Mouse (Mus musculus) spleen, postnatal 14 days (tissue): ENCODE measurements around the gene Slc12a5.

ENCODE experiments used
- DNase-seq, 2 experiments: peaks; one replicate each; pipeline ENCODE4 v3.0.0; 2021 to 2022; ENCODE audit warnings: low spot score in 2 of 2

Slc12a5 gene

DNA sequence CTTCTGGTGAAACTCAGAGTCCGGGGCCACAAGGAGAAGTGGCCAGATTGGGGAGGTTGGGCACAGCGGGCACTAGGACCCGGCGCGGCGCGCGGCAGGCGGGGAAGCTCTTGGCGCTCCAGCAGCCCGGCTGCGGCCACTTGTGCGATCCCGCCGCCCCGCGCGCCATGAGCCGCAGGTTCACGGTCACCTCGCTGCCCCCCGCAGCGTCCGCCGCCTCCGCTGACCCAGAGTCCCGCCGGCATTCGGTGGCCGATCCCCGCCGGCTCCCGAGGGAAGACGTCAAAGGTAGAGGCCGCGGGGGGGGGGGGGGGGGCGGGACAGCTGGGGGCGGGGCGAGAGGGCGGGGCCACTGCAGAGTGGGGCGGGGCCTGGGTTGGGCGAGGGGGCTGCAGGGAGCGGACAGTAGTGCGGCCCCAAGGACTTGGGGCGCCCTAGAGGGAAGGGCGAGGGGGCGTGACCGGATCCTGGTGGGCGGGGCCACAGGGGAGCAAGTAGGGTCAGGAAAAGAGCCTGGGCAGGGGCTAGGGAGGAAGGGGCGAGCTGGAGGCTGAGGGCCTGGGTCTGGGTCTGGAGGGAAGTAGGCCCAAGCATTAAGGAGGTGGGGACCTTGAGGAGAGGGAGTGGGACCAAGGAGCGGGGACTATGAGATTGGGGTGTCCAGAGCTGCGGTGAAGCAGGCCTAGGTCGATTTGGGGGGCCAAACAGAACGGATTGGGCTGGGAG lies at the start of gene Slc12a5:
Slc12a5 (plus strand) TSS at position 87 of the 726 bp plus-strand sequence.
- DNase-seq, result no peak

DNA sequence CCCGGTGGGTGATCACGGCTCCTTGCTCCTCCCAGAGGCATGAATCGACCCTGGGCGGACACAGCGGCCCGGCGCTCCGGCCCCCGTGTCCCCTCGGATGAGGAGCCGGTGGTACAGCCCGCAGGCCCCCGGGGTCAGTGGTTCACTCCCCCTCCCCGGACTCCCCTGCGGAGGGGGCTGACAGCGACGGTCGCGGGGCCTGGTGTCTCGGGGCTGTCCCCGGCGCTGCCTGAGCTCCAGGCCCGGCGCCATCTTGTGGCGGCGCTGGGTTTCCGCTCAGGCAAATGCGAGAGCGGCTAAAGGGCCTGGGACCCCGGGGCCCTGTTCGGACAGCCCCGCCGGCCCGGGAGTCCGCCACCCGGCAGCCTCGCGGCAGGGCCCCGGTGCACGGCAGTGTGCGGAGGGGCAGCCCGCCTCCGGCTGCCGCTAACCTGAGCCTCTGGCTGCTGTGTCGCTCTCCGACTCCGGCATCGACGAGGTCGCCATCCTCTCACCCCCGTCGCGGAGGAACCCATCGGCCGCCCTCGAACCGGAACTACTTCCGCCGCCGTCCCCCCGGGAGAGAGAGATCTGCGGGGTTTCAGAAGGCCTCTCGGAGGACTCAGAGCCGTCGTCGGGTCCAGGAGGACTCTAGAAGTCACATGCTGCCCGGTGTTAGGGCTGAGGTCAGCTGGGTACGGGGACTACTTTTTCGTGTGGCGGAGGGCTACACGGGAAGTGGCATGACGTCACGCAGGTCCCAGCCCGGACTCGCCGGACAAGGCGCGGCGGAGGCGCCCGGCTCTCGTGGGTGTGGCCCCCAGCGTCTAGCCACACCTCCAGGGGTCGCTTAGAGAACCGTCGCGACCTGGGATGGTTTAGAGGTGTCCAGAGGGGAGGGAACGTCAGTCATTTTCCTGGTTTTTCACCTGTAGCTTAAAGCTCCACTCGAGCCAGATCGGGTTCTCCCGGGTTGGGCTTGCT lies 49.2 kb upstream of the Slc12a5 start, which contains the start of gene Zfp335:
Zfp335 (minus strand) TSS at position 672 of the 963 bp plus-strand sequence.
- DNase-seq, result peak; percentile 87 to 89

DNA sequence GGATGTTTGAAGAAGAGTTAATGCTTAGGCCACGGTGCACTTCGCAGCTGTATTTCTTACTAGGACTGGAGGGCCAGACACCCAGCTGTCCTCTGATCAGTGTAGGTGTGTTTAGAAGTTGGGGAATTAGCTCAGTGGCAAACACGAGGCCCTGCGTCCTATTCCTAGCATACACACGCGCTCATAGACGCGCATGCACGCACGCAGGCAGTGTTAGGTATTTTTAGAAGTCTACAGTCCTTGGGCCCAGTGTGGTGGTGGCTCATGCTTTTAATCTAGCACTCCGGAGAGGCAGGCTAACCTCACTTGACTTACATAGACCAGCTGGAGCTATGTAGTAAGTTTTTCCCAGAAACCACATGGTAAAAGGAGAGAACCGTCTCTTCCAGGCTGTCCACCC lies 48.5 kb upstream of the Slc12a5 start:
- no peak for DNase-seq

DNA sequence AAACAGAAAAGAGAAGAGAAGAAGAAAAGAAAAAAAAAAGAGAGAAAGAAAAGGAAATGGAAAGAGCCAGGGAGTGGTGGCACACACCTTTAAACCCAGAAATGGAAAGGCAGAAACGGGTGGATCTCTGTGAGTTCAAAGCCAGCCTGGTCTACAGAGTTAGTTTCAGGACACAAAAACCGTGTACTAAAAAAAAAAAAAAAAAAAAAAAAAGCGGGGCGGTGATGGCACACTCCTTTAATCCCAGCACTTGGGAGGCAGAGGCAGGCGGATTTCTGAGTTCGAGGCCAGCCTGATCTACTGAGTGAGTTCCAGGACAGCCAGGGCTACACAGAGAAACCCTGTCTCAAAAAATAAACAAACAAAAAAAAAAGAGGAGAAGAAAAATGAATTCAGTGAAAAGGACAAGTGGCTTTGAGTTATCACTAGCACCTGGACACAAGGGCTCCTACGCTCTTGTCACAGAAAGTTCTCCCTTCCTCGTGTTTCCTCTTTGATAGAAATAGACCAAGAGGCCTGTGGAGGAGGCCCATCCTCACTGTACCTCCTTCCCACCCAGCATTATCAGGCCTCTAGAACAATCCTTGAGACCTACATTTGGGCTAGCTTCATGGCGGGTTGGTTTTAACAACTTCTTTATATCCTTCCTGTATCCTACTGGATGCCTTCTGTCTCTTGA lies 47.7 kb upstream of the Slc12a5 start:
- DNase-seq, result no peak

DNA sequence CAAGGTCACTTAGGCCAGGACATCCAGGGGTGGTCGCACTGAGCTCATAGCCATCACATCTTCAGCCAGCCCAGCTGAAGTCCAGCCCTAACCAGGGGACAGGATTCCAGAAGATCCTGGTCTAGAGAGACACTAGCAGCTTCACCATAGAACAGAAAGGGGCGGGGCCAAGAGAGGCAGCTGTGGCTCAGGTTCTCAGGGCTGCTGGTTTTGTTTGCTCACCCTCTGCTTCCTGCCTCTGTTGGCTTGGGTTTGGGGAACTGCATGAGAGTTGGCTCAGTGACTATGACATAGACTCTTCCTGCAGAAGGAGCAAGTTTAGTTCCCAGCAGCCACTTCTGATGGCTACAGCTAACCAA lies 47.2 kb upstream of the Slc12a5 start:
- peak; percentile 56 to 69 for DNase-seq

DNA sequence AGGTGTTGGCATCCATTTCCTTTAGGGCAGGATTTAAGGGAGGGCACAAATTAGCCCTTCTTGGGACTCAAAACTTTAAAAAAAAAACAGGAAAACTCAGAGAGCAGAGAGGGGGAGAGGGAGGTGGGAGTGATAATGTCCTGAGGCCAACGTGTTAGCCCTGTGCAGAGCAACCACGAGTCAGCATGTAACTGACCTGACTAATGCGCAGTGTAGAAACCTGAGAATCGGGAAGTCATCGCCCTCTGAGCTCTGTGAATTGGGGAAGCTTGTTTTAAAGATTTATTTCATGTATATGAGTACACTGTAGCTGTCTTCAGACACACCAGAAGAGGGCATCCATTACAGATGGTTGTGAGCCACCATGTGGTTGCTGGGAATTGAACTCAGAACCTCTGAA lies 43.8 kb upstream of the Slc12a5 start:
- DNase-seq, result no peak

DNA sequence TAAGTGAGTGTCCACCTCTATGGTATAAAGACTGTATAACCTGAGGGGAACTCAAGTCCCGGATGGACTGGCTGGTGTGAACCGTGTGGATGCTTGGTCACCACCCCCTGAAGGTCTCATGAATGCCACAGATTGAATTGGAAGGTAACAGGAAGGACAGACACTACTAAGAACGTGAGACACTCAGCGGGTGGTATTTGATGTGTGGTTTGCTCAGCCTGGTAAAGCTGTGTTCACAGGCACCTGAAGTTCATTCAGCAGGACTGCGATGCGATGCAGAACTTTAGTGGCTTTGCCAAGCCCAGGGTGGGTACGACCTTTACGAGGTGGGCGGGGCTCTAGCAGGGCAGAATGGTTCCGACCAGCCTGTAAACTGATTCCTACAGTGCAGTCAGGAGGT lies 43.2 kb upstream of the Slc12a5 start:
- DNase-seq, result no peak

DNA sequence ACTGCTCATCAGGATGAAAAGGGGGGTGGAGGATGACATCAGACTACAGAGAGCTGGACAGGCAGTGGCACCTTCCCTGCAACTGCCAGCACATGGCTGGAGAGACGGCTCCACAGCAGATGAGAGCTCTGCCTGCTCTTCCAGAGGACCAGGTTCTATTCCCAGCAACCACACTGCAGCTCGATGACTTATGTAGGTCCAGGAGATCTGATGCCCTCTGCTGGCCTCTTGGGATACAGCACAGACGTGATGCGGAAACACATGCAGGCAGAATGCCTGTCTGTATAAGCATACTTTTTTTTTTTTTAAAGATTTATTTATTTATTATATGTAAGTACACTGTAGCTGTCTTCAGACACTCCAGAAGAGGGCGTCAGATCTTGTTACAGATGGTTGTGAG lies 42.3 kb upstream of the Slc12a5 start:
- DNase-seq, result peak in 1 of 2 experiments; percentile 41

DNA sequence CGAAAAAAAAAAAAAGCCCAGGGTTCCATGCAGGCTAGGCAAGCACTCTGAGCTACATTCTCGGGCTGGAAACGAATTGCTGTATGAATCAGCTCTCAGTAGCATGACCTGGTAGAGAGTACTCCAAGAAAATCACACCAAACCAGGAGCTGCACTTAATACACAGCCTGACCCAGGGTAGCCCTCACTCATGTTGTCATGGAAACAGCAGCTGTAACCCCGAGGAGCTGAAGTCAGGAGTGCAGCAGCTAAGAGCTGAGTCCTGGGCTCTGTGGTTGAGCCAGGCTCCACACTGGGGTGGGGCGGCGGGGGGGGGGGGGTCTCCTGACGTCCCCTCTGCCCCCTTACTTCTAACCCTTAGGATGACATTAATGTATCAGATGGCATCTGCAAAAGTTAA lies 38.6 kb upstream of the Slc12a5 start:
- no peak for DNase-seq

DNA sequence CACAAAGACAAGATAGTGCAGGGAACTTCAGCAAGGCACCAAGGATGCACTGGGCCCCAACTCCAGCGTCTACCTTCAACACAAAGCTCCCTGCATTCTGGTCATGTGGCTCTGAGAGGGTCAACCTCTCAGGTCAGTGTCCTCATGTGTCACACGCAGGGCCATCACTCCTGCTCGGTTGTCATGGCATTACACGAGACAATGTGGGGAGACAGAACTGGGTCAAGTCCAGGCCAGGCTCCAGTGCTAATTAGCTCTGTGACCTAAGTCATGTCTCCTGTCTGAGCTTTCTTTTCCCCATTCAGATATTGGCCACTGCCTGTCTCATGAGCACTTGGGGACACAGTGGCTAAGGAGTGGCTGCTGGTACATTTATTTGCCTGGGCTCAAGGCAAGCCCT lies 37.3 kb upstream of the Slc12a5 start:
- no peak for DNase-seq

DNA sequence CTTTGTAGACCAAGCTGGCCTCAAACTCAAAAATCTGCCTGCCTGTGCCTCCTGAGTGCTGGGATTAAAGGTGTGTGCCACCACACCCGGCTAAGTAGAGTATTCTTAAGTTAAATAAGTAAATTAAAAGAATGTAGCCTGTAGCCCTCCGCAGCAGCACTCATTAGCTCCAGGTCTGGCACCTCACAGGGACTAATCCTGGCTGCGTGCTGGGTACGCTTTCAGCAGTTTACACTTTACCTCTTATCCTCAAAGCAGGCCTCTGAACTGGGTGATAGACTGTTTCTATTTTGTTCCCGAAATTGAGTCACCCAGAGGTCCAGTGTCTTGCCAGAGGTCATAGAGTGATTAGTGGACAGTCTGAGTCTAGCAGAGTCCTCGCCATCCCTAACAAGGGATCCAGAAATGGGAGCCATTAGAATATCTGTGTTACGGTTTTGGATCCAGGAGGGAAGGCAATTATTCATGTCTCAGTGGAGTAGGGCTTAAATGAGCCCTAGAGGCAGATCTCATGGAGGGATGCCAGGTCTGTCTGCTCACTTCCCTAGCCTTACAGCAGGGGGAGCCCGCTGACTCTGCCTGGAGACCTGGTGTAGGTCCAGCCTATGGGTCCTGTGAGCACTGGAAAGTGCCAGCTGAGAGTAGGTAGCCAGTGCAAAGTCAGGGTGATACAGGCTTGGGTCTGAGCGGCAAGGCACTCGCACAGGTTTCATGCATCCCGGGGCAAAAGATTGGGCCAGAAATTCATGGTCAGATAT lies 36.3 kb upstream of the Slc12a5 start:
- peak; percentile 64 to 76 for DNase-seq

DNA sequence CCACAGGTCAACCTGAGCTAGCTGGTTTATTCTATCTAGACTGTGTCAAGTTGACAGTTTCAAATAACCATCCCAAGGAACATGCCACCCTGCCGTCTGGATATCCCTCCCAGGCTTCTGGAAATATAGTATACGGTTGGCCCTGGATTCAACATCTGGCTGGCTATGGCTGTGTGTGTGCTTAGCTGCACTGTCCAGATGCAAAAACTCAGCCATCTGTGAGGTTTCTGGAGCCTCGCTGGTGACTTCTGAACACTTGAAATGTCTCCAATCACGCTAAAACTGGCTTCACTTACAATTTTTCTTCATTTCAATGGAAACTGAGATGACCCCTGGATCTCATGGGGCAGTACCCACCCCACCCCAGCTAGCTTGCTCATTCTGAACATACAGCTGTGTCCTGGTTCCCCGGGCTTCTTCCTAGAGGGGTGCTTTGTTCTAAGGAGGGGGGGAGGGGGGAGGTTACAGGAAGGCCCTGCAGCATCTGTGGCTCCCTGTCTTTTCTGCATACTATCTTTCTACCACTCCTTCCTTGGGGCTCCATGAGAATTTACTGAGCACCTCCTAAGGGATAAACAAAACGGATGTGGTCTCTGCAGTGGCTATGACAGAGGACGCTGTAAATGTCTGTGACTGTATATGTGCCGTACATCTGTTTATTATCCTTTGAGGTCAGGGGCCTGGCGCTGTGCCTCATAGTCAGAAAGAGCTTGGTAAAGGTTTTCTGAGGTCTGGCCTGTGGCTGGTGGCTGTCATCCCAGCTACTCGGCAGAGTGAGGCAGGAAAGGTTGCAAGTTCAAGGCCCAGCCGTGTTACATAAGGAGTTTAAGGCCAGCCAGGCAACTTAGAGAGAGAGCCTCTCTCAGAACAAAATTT lies 29.7 kb upstream of the Slc12a5 start:
- no peak for DNase-seq

DNA sequence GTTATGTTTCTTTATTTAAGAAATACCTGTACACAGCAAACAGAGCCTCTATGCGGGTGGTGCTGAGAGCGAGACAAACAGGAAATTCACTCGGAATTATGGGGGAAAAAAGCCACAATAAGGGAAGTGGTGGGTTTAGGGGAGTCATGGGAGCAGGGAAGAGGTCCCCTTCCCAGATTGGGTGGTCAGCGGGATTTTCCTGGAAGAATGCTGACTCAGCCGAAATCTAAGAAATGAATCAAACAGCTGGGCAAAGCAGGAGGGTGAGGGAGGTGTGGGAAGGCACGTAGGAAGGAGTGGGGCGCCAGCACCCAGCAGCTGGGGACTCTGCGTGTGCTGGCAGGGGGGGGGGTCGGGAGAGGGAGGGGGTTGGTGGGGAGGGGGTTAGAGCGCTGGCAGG lies 27.1 kb upstream of the Slc12a5 start:
- no peak for DNase-seq

DNA sequence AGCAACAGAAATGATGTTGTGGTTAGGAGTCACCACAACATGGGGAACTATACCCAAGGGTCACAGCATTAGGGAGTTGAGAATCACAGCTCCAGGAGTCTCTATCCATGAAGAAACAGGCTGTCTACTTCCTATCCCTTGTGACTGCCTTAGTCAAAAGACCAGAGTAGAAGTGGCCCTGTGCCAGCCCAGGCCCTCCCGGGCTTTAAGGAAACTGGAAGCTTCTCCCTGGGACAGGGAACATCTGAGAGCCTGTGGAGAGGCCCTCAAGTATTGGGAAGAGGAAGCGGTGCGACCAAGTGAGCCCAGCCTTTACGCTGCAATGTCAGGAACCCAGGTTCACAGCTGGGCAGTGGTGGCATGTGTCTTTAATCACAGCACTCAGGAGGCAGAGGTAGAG lies 24.6 kb upstream of the Slc12a5 start:
- no peak for DNase-seq

DNA sequence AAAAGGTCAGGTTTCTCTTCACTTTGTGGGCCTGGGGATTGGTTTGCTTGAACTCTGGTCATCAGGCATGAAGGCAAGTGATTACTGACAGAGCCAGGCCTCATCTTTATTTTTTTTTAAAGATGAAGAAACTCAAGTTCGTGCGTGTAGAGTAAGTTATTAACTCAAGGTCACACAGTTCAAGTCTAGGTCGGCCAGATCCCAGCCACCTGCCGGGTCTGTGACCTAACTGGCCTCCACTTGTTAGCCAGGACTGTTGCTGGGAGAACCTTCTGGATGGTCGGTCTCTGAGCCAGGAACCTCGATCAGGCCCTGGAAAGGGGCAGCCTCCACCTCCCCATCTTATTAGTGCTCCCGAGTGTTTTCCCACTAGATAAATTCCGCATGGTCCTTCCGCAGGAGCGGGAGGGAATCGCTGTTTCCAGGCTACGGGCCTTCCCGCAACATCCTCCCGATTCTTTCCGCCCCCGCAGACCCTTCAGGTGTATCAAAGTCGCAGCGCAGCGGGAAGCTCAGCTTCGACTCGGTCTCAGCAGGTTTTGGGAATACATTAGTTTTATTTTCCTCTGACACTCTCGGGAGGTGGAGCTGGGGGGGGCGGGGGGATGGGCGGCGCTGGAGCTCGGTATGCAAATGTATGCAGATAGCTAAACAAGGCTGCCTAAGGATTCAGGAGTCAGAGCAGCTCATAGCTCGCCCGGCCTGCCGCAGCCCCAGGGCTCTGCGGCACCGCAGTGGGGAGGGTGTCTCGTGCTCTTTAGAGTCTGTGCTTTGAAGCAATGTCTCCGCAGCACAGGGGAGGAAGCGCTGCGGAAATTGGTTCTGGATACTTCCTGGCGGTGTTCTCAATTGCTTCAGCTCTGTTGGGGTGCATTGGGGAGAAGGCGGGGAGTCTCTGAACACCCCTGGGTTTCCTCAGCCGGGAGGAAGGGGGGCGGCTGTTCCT lies 22.2 kb upstream of the Slc12a5 start:
- no peak for DNase-seq

DNA sequence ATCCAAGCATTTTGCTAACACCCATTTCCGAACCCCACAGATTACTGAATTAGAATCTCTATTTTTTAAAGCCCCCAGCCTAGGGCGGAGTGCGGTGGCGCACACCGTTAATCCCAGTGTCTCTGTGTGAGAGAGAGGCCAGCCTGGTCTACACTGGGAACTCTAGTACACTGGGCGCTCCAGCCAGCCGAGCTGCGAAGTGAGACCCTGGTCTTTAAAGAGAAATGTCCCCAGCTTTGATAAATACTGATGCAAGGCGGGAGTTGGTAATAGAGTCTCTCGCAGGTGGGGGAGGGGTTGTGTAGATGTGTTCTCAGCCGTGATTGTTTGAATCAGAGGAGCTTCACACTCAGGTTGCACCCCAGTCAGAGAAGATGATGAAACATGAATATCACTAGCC lies 21.5 kb upstream of the Slc12a5 start:
- DNase-seq, result no peak

DNA sequence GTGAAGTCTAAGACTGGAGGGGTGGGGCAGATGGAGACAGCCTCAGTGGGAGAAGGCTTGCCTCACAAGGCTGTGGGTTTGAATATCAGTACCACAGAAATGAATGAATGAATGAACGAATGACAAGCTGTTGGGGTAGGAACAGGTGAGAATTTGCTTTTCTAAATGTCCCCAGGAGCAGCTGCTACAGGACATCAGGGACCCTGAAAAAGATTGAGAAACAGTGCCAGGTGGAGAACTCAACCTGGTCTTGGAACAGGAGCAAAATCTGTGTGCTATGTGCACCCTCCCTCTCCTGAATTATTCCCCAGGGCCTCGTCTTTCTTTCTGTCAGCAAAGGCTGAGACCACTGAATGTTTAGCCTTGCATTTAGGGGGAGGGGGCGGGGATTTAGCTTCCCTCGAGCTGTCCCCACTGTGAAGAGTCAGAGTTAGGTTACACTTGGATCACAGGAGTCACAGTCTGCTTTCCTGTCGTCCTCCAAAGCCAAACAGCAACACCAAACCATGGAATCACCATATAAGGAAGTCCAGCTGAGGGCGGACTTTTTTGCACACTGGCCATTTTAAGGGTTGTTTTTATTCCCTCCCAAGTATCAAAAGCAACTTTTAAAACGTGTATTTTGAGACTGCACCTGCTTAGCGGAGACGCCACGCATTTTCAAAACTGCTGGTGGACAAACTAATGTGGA lies 20.3 kb upstream of the Slc12a5 start, which contains the start of gene Mmp9:
Mmp9 (plus strand) TSS at position 641 of the 691 bp plus-strand sequence.
- no peak for DNase-seq

DNA sequence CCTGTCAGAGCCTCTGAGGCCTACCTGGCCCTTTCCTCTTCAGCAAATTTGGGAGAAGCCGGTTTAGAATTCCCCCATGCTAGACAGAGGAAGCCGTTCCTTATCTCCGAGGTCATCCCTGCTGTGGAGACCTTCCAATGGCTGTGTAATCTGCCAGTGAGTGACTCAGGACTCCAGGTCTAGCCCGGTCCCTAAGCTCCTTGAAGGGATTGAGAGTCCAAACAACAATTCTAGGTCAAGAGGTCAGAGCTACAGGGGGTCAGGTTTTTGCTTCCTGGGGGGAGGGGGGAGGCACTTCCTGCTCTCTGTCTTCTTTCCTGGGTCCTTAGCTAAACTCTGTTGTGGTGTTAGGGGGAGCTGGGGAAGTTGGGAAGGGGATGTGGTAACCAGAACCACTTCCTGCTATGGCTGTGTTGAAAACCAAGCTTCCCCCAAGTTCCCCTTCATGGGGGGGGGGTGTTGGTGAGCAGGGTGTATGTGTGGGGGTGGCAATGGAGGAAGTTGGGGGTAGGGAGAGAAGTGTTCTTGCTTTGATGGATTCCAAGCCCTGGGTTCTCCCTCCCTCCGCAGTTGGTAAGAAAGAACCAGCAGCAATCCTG lies 17.8 kb upstream of the Slc12a5 start:
- no peak for DNase-seq
